Mouse (Mus musculus) frontal cortex, postnatal 10 days (tissue): ENCODE measurements around the gene Capn8.

Experiments
- DNase-seq, 2 experiments: peaks; one replicate each; pipeline ENCODE4 v3.0.0; 2022; ENCODE audit warnings: low spot score in 2 of 2, mixed read lengths in 1 of 2

Capn8 gene

DNA sequence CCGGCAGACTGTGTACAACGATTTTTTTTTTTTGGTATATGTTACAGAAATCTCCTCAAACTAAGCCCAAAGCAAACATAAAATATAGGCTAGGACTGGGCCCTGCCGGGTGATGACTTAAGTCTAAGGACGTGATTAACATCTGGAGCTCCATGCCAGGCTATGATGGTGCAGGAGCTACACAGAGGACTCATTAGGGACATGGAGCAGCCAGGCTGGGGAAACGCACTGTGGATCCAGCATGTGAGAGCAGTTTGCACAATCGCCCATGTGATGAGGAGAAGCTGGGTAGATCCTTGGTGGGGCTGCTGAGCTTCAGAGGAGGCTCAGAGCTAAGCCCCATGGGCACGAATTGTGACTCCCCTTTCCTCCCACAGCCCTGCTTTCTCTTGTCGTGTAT is 14.0 kb upstream of the Capn8 start:
- no peak for DNase-seq

DNA sequence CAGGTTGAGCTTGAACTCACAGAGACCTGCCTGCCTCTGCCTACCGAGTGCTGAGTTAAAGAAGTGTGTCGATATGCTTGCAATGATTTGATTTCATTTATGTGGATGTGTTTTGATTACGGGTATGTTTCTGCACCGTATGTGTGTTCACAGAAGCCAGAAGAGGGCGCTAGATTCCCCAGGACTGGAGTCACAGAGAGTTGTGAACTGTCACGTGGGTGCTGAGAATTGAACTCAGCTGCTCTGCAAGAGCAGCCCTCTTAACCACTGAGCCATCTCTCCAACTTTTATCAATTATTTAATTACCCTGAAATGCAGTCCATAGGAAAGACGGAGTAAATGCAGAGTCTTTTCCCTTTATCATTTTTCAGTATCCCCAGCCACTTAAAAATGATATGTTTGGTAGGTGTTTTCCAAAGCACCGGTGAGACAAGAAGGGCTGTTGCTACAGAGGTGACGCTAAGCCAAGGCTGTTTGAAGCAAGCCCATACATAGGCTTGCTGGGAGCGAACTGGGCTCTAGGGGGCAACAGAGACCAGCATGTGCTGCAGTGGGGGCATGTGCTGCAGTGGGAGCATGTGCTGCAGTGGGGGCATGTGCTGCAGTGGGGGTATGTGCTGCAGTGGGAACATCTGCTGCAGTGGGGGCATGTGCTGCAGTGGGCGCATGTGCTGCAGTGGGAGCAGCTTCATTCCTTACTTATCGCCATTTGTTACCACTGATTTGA is 11.0 kb upstream of the Capn8 start:
- peak in 1 of 2 experiments; percentile 45 for DNase-seq

DNA sequence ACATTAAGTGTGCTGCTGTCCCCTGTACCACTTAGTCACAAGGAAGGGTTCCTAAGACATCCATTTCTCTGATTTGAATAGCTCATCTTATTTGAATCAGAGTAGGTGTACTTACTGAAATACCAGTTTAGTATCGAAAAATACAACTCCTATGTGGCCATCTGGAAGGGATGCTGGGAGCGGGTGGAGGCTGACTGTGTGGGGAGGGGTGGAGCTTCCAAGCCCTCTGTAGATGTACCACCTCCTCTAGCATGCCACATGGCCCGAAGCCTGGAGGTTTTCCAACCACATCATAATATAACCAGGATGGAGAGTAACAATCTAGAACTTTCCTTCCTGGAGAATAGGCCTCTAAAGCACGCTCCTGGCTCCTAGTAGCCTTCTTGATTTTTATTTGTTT is 6.5 kb upstream of the Capn8 start:
- DNase-seq, result no peak

DNA sequence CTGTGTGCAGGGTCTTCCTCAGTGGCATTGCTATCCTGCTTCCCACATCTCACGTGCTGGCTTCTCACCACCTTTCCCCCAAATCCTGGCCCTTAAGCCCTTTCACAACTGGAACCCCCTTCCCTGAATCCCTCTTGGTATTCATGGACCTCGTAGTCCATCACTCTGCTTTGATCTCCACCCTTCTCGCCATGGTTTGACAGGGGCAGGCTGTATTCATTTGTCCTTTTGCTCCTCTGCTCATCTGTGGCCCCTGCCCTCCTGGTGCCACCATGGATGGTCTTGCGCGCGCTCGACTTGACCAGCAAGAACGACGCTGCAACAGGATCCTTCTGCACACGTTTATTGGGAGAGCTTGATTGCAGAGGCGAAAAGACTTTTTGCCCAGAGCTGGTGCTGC is 5.3 kb upstream of the Capn8 start:
- DNase-seq, result no peak

DNA sequence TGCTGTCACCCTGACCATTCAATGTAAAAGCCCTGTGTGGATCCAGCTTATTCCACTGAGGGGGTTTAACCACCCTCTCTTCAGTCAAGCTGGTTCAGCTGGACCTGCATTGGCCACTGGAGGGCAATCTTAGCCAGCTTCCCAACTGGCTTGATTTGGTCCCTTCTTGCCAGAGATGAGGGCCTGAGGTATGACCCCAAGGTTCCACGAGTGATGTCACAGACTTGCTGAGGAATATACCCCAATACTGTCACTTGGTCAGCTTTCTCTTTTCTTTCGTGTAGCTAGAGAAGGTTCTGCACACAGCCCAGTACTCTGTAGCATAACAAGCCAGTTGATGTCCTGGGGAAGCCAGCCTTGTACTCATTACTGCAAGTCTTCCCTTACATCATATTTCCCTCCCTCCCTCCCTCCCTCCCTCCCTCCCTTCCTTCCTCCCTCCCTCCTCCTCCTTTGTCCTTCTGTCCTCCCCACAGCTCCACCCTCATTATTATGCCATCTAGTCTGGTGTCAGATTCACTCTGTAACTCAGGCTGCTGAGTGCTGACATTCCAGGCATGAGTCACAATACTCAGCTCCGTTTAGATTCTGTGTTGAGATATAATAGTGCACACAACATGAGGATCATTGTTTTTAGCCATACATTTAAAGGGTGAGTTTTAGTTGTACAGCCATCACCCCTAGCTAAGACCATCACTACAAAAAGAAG is 4.3 kb upstream of the Capn8 start:
- DNase-seq, result peak in 1 of 2 experiments; percentile 50

DNA sequence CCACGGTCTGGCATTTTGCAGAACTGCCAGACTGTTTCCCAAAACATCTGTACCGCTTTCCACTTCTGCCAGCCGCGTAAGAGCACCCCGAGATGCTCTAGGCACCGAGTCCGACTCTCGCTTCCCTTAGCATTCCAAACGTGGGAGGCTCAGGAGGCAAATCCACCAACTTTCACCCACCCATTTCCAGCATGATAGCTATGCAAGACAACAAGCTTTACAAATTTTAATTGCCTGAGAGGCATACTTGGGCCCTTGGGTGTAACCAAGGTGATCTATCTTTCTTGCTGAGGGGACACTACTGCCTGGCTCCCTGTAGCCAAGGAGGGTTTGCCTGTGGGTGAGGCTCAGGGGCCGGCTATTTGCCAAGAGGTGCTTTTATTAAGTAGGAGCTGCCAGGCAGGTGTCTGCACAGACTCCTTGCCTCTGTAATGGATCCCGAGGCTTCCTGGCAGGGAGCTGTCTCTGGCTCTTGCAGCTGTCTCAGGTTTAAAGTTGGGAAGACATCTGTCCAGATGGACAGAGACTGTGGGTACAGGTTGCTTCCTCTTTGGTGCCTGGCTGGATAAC is 2.8 kb upstream of the Capn8 start:
- DNase-seq, result no peak

DNA sequence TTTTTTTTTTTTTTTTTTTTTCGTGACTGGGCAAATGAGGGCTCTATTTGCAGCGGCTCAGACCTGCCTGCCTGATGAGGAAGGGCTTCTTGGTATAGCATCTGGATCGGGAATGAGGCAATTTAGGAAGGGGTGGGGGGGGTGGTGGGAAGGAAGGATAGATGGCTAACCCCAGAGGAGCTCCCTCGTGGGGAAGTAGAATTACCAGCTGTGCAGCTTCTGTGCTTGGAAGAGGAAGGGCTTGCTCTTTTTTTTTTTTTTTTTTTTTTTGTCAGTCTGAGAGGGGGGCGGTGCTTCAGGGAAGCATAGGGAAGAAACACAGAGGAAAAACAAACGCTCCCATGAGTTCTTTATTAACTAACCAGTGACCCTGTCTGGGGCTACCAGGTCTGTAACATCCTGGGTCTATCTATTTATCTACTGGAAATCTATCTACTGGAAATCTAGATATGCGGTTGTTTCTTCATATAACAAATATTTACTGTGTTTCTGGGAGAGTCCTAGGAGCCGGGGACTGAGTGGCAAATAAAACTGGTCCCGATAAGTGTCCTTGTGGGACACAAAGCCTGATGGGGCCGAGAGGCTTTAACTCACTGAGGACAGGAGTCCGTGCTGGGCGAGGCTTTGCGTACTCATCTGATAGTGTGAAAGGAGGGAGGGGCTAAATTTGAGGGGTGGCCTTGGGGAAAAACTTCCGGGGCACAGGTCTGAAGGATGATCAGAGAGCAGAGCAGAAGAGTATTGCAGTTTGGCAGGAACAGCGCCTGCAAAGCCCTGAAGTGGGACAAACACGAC is 2.0 kb upstream of the Capn8 start:
- no peak for DNase-seq

DNA sequence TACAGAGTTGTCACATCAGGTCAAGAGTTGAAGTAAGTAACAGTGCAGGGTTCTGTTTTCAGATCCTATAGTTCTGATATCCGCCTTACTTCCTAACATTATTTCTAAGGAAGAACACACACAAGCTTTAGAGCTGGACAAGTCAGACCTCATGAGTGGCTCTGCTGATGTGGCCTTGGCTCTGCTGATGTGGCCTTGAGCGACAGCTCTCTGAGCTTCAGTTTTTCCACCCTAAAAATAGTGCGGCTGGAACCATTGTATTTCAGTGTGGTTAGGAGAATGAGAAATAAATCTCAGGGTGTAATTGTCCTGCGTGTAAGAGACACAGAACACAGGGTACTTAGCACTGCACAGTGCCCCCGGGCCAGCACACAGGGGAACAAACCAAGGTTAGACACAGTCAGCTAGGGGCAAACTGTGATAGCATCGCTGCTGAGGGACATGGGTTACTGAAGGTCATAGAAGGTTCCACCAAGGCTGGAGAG is 586 bp downstream of the Capn8 start:
- DNase-seq, result no peak

DNA sequence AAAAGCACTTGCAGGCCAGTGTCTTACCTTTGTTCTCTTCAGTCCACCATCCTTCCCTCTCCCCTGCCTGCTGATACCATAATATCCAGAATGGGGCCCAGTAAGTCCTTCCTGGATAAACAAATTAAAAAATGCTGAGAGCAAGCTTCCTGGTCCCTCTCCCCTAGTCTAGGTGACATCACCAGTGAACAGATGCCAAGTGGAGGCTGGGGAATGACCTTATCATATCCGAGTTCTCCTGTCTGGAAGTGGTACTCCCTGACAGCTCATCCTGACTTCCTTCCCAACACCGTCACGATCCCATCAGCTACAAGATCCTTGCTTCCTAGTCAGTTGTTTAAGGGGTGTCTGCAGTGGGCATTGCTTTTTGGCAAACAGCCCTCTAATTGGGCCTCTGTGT is 6.3 kb downstream of the Capn8 start:
- DNase-seq, result no peak

DNA sequence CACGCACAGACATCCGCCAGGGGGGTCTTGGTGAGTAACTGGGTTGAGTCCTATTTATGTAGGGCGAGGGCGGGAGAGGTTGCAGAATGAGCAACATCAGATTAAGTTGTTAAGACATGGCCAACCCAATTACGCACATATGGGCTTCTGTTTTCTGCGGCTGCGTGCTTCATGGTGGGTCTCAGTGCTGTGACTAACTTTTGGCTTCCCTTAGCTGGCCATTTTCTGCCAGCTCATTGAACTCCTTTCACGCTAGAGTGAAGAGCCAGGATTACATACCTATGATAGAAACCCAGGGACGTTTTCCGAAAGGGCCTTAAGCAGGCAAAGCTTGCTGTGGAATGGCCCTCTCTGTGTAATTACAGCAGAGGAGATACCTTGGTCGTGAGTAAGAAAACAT is 7.2 kb downstream of the Capn8 start:
- no peak for DNase-seq

DNA sequence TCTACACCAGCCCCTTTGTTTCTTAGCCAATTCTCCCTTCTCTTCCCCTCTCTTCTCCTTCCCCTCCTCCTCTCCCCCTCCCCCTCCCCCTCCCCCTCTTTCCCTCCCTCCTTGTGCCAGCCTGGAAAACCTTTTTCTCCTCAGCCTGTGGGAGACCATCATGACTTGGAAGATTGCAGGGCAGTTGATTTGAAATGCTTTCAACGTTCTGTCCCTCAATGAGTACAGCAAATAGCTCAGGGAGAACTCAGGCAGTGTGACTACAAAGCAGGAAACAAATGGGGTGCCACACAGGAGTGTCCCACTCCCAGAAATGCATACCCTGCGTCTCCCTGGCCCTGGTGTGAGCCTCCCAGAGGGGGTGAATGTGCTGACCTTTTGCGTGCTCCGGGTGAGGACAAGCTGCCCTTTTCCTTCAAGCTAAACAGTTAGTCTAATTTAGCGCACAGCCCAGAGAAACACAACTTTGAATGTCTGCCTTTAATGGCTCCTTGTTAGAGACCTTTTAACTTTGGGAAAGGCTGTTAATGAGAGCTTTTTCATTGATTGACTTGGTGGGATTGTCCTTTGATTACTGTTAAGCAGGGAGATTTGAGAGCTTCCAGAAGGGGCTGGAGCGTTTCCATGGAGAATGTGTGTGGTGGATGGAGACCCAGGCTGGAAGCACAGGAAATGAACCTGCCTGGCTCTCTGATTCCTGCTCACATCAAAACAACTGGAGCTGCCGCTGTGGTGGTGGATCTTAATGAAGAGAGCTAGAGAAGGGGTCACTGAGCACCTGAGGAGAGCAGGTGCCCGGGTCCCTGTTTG is 9.3 kb downstream of the Capn8 start:
- no peak for DNase-seq

DNA sequence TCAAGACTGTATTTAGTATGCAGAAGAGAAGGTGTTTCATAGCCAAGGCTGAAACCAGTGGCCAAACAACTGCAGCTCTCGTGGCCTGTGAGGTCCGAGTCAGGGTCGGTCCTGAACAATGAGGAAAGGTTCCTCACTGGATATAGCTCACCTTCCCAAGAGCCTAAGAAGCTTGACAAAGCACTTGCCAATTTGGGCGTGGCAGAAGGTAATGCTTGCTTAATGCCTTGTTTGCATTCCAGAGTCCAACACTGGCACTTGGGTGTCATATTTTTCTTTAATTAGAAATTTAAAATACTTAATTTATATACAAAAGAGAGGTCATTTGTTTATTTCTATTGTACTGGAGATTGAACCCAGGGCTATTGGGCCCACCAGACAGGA is 9.9 kb downstream of the Capn8 start:
- no peak for DNase-seq

DNA sequence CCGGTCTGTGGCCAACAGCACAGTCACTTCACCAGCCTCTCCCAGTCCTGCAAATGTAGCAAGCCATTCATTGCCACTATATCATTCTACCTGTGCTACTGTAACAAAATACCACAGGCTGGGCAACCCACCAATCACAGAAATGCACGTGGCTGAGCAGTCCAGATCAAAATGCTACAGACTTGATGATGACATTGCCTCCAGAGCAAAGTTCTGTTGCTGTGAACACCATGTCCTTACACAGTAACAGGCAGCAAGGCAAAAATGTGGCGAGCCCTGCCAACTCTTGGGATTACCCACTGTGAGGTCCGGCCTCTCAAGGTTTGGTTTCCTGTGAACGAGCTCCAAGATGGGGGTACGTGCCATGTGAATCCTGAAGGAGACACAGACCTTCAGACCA is 19.4 kb downstream of the Capn8 start:
- no peak for DNase-seq

DNA sequence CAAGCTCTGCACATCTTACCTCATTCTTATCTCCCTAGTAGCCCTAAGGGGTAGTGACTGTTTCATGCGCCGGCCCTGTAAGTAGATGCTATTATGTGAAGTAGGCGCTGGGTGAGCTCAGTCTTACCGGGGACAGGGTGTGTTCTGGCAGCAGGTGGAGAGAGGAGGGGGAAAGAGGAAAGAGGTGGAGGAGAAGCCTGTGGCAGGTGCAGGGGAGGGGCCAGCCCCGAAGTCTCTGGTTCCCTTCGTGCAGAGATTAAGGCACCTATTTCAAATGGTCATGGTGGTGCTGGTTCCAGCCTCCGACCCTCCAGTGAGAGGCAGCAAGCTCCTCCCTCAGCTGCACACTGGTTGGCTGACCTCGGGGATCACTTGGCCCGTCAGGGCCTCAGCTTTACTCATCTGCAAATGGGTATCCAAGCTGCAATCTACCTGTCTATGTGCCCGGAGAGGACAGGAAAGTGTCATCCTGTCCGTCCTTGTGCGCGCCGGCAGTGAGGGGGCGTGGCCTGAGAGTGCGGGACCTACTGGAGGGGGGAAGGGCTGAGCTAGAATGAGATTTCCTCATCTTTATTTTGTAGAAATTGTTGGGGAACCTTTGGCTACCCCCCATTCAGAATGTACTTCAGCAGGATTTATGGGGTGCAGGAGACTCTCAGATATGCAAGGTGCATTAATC is 20.5 kb downstream of the Capn8 start:
- DNase-seq, result no peak

DNA sequence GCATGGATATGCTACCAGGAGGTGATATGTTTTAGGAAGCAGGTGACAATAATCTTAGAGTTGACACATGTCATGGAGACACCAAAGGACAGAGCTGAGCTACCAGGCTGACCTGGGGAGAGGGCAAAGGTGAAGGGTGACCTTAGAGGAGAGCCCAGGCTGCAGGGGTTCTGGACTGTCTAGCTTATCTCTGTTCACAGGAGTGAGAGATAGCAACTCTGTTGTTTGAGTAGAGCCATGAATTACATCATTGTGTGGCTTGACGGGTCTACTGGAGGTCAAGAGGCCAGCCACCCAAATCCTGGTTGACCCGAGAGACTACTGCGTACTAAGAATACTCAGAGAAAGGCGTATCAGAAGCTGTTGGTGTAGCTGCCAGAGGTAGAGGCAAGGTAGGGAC is 22.9 kb downstream of the Capn8 start:
- no peak for DNase-seq

DNA sequence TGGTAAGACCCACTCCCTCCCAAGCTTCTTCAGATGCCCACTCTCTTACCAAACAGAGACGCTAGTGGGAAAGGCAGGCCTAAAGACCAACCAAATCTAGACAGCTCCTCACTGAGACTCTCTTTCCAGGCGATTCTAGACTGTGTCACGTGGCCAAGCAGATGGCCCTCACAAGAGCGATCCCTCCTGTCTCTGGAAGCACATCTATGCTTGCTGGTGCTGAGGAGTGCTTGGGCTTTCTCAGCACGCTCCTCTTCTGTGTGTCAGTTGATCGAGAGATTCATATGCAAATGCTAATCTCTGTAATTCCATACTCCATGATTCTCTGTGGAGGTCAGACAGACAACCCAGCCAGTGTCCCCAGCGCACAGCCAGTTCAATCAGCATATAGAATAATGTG is 26.7 kb downstream of the Capn8 start:
- no peak for DNase-seq

DNA sequence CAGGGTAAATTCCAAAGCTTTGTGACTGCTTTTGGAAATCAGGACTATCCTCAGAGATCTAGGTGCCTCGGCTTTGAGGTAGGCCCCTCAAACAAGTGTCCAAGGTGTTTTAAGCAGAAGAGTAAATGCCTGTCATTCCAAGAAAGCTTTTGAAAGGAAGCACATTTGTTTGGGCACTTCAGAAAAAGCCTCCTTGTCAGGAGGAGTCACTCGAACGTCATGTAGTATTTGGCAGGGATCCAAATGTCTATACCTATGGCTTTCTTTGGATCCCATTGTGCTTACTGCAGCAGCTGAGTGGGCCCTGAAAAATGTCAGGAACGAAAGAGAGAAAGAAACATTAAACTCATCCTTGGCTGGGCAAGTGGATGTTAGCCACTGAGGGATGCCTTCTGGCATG is 27.6 kb downstream of the Capn8 start:
- DNase-seq, result no peak

DNA sequence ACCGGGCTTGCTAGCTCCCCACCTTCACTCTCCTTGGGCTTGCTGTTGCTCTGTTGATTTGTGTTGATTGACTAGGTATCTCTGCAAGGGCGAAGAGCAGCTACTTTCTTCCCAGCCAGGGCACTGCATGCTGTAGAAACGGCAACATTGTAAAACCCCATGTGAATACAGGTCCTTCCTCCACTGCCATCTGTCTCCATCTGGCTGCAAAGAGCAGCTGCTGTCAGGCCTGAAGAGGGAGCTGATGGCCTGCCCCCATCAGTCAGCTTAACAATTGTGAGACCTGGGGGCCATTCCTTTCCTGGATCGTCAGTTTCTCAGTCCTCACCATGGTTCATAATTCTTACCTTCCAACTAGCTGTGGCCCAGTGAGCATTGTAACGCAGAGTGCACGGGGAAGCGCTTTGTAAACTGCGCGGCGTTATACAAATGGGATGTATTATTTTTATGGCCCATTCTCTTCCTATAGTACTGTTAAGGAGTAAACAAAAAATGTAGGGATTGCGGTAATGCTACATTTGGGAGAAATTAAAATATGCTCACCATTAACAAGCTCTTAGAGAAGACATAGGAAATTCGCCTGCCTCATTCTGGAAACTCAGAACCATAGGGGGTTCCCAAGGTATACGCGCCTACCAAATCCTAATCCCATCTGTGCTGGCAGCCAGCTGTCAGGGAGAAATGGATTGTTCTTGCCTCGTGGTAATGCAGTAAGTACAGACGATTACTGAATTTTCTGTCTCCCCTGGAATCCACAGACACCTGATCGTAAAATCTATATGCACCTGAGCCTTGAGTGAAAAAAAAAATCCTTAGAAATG is 40.7 kb downstream of the Capn8 start:
- no peak for DNase-seq

DNA sequence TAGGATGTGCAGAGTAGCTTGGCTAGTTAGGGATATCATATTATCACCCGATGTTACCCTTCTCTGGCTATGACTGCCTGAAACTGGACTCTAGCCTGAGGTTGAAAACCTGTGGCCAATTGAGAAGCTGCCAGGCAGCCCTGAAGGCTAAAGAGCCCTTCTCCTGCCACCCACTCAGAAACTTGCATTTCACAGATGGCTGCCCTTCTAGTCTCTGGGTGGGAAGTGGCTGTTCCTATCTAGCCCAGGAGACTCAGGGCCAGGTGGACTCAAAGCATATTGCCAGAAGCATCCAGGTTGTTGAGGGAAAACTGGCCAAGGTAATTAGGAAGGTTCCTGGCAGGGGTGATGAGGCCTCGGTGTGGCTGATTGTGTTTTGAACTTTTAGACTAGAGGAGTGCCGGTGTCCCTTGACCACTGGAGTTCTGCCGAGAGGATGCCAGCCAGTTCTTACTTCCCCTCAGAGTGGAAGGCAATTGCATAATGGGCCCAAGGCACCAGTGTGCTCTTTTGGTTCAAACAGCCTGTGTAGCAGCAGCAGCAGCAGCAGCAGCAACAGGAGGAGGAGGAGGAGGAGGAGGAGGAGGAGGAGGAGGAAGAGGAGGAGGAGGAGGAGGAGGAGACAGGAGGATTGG is 45.0 kb downstream of the Capn8 start:
- DNase-seq, result no peak

DNA sequence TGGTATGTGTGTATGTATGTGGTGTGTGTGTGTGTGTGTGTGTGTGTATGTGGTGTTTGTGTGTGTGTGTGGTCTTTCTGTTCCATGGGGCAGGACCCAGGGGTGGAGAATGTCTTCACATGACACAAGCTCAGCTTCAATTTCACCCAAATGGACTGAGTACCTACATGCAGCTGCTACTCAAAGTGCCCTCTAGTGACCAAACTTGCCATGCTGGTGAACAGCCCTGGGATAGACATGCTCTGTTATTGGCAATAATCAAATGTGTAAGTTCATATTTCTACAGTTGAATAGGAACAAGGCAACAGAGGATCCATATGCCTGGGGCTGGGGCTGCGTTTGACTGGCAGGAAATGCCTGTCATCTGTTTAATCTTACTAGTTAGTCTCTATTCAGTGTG is 50.7 kb downstream of the Capn8 start:
- no peak for DNase-seq
